Mouse (Mus musculus) heart, embryonic 14.5 days (tissue): ENCODE results near the gene Ip6k1. TPM values are rescaled to one million over a fixed set of nuclear protein-coding genes. Genes with fewer than 3 reads are reported as not detected.

Experiments used
- ATAC-seq: fragments of 200-750 bp; cut with Nextera tagmentation; 2 replicates; pipeline ENCODE4 v1.8.0; 2017; ENCODE audit warnings: low read depth, moderate TSS enrichment; ENCODE audit not compliant: insufficient number of reproducible peaks, insufficient read depth, low FRiP score
- H3K27ac ChIP-seq, 2 experiments: fragments of 200-500 bp in 1 of 2; fragments of 300-500 bp in 1 of 2; sonication (generic) in 1 of 2; replicated peaks in 1 of 2; 2 replicates each; pipeline ENCODE4 v1.5.1; 2012 to 2014; ENCODE audit warnings: low read depth in 2 of 2, low read length in 2 of 2, control low read depth in 1 of 2, mild to moderate bottlenecking in 1 of 2, mixed read lengths in 1 of 2; ENCODE audit not compliant: control insufficient read depth in 1 of 2, insufficient read depth in 1 of 2
- H3K27me3 ChIP-seq: fragments of 300-500 bp; sonication (generic); 2 replicates; pipeline ENCODE4 v1.6.1; 2014; ENCODE audit warnings: mild to moderate bottlenecking, low read length, control low read depth; ENCODE audit not compliant: control insufficient read depth, insufficient read depth
- H3K36me3 ChIP-seq: fragments of 300-500 bp; sonication (generic); 2 replicates; pipeline ENCODE4 v1.6.1; 2014; ENCODE audit warnings: mild to moderate bottlenecking, control low read depth, low read length, mixed read lengths; ENCODE audit not compliant: control insufficient read depth, insufficient read depth
- H3K4me1 ChIP-seq, 2 experiments: fragments of 200-500 bp in 1 of 2; fragments of 300-500 bp in 1 of 2; sonication (generic) in 1 of 2; 2 replicates each; pipeline ENCODE4 v1.6.1; 2012 to 2014; ENCODE audit warnings: low read length in 2 of 2, control low read depth in 1 of 2, mixed read lengths in 1 of 2; ENCODE audit not compliant: control insufficient read depth in 2 of 2, insufficient read depth in 2 of 2
- H3K4me2 ChIP-seq: fragments of 300-500 bp; sonication (generic); 2 replicates; pipeline ENCODE4 v1.6.1; 2014; ENCODE audit warnings: mild to moderate bottlenecking, low read length
- H3K4me3 ChIP-seq, 2 experiments: fragments of 200-500 bp in 1 of 2; fragments of 300-500 bp in 1 of 2; sonication (generic) in 1 of 2; 2 replicates each; pipeline ENCODE4 v1.5.1; 2012 to 2014; ENCODE audit warnings: low read length in 2 of 2, mild to moderate bottlenecking in 2 of 2, control low read depth in 1 of 2, low read depth in 1 of 2, moderate library complexity in 1 of 2; ENCODE audit not compliant: control insufficient read depth in 1 of 2, insufficient read depth in 1 of 2
- H3K9ac ChIP-seq: fragments of 300-500 bp; sonication (generic); 2 replicates; pipeline ENCODE4 v1.6.1; 2014; ENCODE audit warnings: mild to moderate bottlenecking, low read length
- H3K9me3 ChIP-seq: fragments of 300-500 bp; sonication (generic); 2 replicates; pipeline ENCODE4 v1.6.1; 2016; ENCODE audit warnings: low read length, control low read depth; ENCODE audit not compliant: control insufficient read depth
- WGBS: fragments of 180-500 bp; shearing (Covaris S2); extraction: QIAGEN DNeasy Blood & Tissue Kit; methylation state at CpG from one replicate; pipeline ENCODE4 v1.1.7; 2014; 5-methylcytosine and 5-hydroxymethylcytosine counted together
- polyA plus RNA-seq: library from polyadenylated mRNA; unstranded; fragments of >200 nt; fragmentation: Nextera tagmentation; extraction: Ambion mirVana; gene quantifications from 2 replicates; pipeline ENCODE4 v1.2.1, GENCODE M21; 2014

Gene Ip6k1
- polyA plus RNA-seq, 1 experiment from 2014 or later: 21.9 TPM

GRCm38 (mm10) chr9:108049561-108050251 lies 47.4 kb downstream of the Ip6k1 start:
- no peaks in the 10 kb centered on the region for H3K9me3 ChIP-seq
- peak overlapping the region; percentile 95 for H3K4me2 ChIP-seq
- H3K9ac ChIP-seq: peak overlapping the region; percentile 88
- peak overlapping the region; percentile 94 to 95 for H3K4me3 ChIP-seq
- H3K27ac ChIP-seq: peak overlapping the region; percentile 67 to 73
- WGBS: 39% methylated on average over 15 of the region's 15 CpGs
- H3K27me3 ChIP-seq: no peaks in the 10 kb centered on the region
- peaks cover 14 to 21% of the 10 kb centered on the region in 2 experiments for H3K4me1 ChIP-seq
- no peak for ATAC-seq
- peaks cover 65% of the 10 kb centered on the region for H3K36me3 ChIP-seq

DNA sequence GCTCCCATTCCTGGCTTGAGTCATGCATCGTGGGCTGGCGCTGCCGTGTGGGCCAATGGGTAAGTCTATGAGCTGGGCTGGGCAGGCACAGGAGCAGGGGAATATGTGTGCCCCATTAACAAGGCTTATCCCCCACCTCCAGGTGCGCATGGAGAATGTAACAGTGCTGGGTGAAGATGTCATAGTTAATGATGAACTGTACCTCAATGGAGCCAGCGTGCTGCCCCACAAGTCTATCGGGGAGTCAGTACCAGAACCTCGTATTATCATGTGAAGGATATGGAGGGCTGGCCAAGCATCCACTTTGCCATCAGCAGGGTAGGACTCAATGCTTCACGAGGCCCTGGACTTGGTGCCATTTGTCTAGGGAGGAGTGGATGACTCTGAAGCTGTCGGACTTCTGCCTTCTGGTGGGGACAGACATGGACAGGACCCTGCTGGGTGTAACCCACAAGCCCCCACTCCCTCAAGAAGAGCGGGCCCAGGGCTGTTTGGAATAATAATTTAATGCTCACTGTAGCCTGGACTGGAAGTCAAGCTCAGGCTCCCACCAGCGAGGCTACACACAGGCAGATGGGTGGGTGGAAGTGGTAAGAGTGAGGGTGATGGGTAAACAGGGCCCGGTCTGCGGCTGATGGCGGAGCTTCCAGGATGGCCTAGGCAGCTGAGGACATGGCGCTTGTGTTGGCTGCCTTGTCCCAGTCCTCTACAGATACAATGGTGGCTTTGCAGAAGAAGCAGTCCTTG lies 49.1 kb downstream of the Ip6k1 start:
- Histone ChIP-seq H3K9ac (no peak overlapping the region), H3K4me2 (no peak overlapping the region), H3K27ac (no peak overlapping the region), H3K4me1 (peaks cover 14 to 21% of the 10 kb centered on the region in 2 experiments), H3K27me3 (no peaks in the 10 kb centered on the region), H3K9me3 (no peaks in the 10 kb centered on the region), H3K36me3 (peaks cover 65% of the 10 kb centered on the region), H3K4me3 (no peak overlapping the region)
- no peak for ATAC-seq
- 91% methylated on average over 15 of the region's 15 CpGs for WGBS

- ATAC-seq: no peak
- H3K4me3 ChIP-seq: no peak overlapping the region
- H3K27me3 ChIP-seq: no peaks in the 10 kb centered on the region
- H3K9me3 ChIP-seq: no peaks in the 10 kb centered on the region
- peaks cover 65% of the 10 kb centered on the region for H3K36me3 ChIP-seq
- H3K4me1 ChIP-seq: peaks cover 14 to 21% of the 10 kb centered on the region in 2 experiments
- no peak overlapping the region for H3K4me2 ChIP-seq
- H3K9ac ChIP-seq: no peak overlapping the region
- WGBS: 86% methylated on average over 4 of the region's 4 CpGs
- H3K27ac ChIP-seq: no peak overlapping the region
These were observed 49.6 kb downstream of the Ip6k1 start for GRCm38 (mm10) chr9:108051931-108052220.

DNA sequence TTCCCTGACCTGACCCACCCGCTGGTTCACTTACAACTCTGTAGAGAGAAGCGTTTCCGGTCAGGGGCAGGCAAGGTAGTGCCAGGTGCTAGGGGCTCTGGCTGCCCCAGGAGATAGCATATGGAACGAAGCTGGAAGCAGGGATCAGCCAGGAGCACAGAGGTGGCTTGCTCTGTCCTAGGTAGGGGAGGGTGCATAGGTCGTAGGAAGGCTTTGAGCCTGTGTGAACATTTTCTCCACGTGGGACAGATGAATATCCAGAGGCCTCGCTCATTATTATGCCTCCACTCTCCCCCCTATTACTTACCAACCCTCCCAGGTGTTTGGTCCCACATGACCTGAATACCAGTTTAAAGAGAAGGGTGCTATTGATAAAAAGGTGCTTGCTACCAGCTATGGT lies 50.1 kb downstream of the Ip6k1 start:
- 73% methylated on average over 7 of the region's 7 CpGs for WGBS
- Histone ChIP-seq H3K4me2 (no peak overlapping the region), H3K27ac (peak overlapping the region; percentile 31 to 58; a peak in 2 of 4 replicates), H3K9ac (no peak overlapping the region), H3K27me3 (no peaks in the 10 kb centered on the region), H3K4me3 (no peak overlapping the region), H3K9me3 (no peaks in the 10 kb centered on the region), H3K36me3 (peaks cover 65% of the 10 kb centered on the region), H3K4me1 (peaks cover 14 to 21% of the 10 kb centered on the region in 2 experiments)
- ATAC-seq: no peak

- Histone ChIP-seq H3K9ac (peak within 1 kb of the TSS; percentile 50; the same call in 1 of the 2 replicates), H3K4me2 (peak within 1 kb of the TSS; percentile 58), H3K27me3 (no peaks in the 10 kb centered on the region), H3K27ac (peak within 1 kb of the TSS; percentile 31 to 58; a peak in 3 of 4 replicates), H3K4me3 (peak within 1 kb of the TSS; percentile 8 to 22; a peak in 2 of 4 replicates), H3K9me3 (no peaks in the 10 kb centered on the region), H3K36me3 (peaks cover 68% of the 10 kb centered on the region), H3K4me1 (peaks cover 11 to 18% of the 10 kb centered on the region in 2 experiments)
- WGBS: 48% methylated on average over 20 of the region's 20 CpGs
- ATAC-seq: peak; percentile 47; the same call in 1 of the 2 replicates
These were observed 50.8 kb downstream of the Ip6k1 start, which contains the start of gene Amigo3 for GRCm38 (mm10) chr9:108052885-108053664. Gene Amigo3 (plus strand): TSS chr9:108053159.

DNA sequence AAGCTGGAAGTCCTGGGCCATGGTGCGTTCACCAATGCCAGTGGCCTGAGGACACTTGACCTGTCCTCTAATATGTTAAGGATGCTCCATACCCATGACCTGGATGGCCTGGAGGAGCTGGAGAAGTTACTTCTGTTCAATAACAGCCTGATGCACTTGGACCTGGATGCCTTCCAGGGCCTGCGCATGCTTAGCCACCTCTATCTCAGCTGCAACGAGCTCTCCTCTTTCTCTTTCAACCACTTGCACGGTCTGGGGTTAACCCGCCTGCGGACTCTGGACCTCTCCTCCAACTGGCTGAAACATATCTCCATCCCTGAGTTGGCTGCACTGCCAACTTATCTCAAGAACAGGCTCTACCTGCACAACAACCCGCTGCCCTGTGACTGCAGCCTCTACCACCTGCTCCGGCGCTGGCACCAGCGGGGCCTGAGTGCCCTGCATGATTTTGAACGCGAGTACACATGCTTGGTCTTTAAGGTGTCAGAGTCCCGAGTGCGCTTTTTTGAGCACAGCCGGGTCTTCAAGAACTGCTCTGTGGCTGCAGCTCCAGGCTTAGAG lies 51.4 kb downstream of the Ip6k1 start:
- Histone ChIP-seq H3K4me3 (no peak overlapping the region), H3K9me3 (no peaks in the 10 kb centered on the region), H3K36me3 (peaks cover 75% of the 10 kb centered on the region), H3K4me2 (no peak overlapping the region; the same call in 1 of the 2 replicates), H3K9ac (no peak overlapping the region; the same call in 1 of the 2 replicates), H3K27ac (no peak overlapping the region), H3K4me1 (peaks cover 10 to 14% of the 10 kb centered on the region in 2 experiments), H3K27me3 (no peaks in the 10 kb centered on the region)
- no peak for ATAC-seq
- WGBS: 86% methylated on average over 15 of the region's 15 CpGs
